Mouse (Mus musculus) kidney, adult 8-10 months (tissue): ENCODE measurements at regions not wholly inside any gene's neighbourhood (a gene's known extent, or its start where the extent isn't known, plus 50 kb on each side); places are given as distances from the start of the nearest gene placed in this dataset.

ENCODE experiments used
- DNase-seq, 2 experiments: peaks; one replicate each; pipeline ENCODE4 v3.0.0; 2022

GRCm38 (mm10) chr11:18163156-18164024, 209.7 kb upstream of the Etaa1 start:
- no peak for DNase-seq

DNA sequence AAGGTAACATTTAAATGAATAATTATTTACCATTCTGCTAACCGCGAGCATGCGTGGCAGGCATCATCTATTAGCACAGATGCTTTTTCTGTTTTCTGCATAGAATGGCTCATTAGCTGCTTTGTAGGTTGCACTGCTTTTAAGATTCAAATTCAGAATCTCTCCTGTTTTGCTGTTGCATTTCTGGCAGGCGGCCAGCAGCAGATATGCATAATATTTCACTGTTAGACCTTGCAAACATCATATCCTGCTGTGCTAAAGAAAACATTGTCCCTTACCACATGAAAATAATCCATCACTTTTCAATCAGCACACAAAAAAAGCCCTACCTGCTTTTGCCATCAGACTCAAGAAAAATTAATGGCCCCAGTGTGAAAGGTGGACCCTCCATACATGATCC, 202.8 kb upstream of the Etaa1 start:
- no peak for DNase-seq

DNA sequence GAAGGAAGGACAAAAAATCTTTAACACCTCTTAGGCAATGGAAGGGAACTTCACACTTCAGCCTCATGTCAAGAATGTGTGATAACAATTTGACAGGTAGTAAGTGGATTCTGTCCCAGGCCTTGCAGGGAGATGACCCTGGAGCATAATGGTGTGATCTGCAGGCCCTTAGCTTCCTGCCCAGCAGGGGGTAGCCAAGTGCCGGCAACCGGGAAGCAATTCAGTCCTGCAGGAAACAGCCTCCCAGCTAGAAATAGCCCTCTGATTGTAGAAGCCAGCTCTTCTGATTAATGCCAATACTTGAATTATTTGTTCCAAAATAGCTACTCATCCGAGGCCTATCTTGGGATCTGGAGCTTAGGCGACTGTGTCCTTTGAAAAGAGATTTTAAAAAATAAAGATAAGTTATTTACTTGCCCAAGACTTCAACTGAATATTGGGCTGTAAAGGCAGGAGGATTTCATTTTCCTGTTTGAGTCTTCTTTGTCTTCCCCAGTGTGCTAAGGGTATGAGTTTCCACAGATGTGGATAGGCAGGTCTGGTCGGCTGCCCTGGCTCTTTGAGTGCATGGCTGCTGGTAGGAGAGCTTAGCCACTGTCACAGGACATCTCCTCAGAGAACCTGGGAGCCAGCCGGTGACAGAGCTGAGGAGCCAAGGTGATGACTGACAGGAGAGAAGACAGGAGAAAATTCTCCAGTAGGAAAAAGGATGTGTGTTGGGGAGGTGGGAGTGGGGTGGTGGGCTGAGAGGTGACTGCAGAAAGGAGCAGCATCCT, 198.3 kb upstream of the Etaa1 start:
- DNase-seq: peak; percentile 9 to 39

DNA sequence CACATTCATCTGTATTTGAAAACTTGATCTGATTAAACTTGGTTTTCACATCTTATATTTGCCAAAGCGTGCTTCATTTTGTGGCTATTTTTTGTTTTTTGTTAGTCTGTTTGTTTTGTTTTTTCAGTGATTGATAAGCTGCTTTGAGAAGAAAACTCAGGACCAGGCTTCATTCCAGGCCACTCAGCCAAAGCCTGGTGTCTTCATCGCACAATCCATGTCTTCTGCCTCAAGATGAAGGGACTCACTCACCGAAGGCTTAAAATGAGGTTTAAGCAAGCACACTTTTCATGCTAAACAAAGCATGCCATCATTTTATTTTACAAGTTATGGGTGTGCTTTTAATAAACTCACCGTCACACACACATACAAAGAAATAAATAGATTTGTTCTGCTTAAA, 197.7 kb upstream of the Etaa1 start:
- no peak for DNase-seq

GRCm38 (mm10) chr11:18127488-18127887, 173.8 kb upstream of the Etaa1 start:
- DNase-seq: no peak

DNA sequence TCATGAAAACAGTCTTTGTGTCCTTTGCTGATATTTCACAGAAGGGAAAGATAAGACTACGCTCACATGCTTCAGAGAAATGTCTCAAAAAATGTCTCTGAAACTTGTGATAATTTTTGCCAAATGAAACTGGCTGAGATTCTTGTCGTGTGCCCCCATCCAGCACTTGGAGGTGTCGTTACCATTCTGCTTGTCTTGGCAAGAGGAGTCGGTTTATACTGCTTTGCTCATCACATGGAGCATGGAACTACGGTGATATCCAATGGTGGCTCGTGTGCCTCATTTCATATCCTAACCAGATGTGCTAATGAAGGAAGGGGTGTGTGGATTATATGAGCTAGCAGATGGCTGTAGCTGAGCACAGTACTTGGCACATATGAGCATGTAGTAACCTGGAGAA, 169.4 kb upstream of the Etaa1 start:
- no peak for DNase-seq

- DNase-seq: no peak
Observed at GRCm38 (mm10) chr11:18122616-18123015, 168.9 kb upstream of the Etaa1 start.

GRCm38 (mm10) chr11:18115693-18116450, 162.2 kb upstream of the Etaa1 start:
- DNase-seq: no peak

- no peak for DNase-seq
Observed at GRCm38 (mm10) chr11:18102841-18103240, 149.2 kb upstream of the Etaa1 start.

- no peak for DNase-seq
Observed at GRCm38 (mm10) chr11:18075840-18076435, 122.3 kb upstream of the Etaa1 start.

DNA sequence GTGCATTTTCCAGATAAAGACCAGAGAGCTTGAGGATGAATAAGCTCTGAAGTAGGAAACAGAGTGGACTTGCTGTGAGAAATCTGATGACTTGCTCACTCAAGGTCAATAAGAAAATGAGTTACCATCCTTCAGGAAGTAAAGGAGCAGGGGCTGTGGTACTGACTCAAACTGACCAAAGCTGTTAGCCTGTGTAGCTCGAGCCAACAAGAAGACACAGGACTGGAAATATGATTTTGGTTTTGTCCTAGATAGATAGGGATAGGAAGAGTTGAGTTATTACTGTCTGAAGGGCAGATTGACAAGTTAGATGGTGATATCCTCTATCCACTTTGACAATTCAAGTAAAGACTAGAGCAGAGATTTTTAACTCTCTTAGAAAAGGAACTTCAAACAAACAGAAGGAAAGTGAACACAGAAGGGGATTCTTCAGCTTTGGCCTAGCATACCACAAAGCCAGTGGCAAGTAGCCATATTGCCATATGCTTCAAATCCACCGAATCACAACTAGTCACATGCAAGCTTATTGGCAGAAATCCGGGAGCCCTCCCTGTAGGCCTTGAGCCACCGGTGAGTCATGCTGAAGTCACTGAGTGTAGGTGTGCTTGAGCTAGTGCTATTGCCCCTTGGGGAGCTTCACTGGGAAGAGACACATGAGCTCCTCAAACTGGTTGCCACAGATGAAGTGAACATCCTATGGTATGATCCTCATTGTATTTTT, 117.1 kb upstream of the Etaa1 start:
- no peak for DNase-seq

DNA sequence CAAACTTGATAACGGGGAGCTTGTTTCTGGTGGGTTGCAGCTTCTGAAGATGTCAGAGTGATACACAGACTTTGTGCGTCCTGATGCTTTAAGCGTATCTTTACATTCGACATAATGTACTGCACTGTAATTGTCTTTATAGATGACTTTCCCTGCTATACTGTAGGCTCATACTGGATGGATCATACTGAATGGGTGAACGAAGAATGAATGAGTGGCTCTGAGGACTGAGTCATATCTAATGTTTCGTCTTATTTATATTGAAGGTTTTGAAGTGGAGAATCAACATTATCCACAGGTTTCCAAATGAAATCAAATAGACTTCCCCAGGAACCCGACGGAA, 116.3 kb upstream of the Etaa1 start:
- no peak for DNase-seq

DNA sequence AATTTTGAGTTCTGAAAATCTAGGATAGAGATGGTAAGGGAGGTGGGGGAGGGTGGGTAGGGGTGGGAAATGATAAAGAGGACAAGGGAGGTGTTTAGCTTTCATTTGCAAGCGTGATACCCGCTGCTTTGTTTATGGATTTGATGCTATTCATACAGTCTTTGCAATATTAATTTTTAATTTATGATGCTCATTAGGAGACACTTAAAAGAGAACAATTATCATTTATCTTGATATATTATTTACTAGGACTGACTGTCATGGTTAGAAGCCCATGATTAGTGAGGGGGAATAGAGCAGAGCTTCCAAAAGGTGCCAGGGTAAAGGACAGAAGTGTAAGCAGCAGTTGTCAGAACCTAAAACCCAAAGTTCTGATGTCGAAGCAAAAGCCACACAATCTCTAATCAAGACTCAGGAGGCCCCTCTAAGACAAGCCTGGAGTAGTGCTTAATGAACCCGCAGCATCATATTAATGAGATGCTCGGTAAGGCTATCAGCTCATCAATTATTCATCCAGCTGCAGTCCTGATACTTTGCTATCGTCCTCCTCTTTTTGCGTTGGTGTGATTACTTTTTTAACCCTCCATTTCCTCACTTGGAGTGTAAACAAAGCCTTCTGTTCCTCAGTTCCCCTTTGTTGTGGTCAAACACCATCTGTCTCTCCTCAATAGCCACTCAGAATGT, 115.8 kb upstream of the Etaa1 start:
- DNase-seq: no peak

DNA sequence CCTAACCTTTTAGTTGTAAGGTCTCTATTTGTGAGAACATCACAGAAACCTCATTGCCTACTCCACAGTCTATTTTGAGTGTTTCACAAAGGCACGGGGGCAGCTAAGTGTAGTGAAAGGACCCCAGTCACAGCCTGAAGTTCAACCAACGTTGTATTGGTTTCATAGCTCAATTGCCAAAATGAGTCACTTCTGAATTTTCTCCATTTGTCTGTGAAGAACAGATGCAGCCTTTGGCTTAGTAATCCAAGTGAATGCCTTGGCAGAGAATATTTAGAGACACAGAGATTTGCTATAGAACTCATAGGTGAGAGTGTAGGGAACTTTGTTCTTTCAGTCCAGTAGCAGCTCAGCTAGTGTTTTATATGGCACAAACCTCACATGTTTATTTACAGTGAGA, 114.4 kb upstream of the Etaa1 start:
- no peak for DNase-seq

GRCm38 (mm10) chr11:18067676-18068075, 114.0 kb upstream of the Etaa1 start:
- no peak for DNase-seq

DNA sequence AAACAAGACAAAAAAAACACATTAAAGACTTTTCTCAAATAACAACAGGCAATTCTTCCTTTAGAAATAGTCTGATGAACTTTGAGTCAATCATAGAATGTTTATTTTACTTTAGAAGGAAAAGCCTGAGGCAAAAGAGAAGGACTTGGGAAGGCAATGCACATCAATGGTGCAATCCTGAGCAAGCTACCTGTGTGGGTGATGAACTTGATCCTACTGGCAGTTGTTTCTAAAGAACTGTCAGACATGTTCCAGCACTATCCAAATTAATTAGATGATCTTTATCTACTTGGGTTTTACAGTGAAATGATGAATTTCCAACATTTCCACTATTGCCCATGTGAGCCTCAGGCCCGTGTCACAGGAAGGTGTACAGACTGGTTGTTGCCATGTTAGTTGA, 87.9 kb upstream of the Etaa1 start:
- DNase-seq: no peak

GRCm38 (mm10) chr11:18031049-18031448, 77.4 kb upstream of the Etaa1 start:
- DNase-seq: no peak

DNA sequence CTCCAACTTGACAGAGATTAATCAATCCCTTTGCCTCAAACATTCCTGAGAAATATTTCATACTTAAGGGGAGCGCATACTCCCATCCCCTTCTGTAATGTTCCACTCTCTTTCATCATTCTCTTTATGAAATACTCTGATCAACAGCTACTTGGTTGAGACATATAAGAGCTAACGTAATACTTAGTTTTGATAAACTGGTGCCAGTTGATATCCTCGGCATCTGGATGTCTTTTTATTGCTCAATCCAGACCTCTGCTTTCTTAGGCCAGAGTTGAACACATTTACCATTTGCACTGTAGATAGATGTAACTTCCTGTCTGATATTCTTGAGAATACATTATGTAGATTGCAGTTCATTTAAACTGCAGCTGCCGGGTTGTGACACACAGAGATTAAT, 68.4 kb upstream of the Etaa1 start:
- no peak for DNase-seq

GRCm38 (mm10) chr11:18015239-18015638, 61.6 kb upstream of the Etaa1 start:
- DNase-seq: no peak

GRCm38 (mm10) chr11:18014610-18015009, 60.9 kb upstream of the Etaa1 start:
- no peak for DNase-seq

DNA sequence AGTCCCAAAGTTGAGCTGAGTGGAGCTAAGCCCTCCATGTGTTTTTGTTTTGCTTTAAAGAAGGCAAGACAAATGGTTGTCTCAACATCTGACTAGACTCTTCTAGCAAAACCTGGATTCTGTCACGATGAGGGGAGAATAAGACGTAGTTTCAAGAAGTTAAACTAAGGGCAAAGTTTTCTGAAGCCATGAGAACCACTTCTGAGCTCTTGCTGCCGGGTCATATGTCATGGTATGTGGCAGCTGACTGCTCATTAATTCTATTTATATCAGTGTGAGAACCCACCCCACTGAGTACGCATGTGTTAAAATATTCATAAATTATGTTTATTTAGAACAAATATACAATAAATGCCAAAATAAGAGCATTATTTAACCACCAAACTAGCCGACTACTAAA, 58.4 kb upstream of the Etaa1 start:
- no peak for DNase-seq
